Mouse (Mus musculus) kidney, embryonic 15.5 days (tissue): Measurements from ENCODE around the gene Tuba8. TPM values are rescaled to one million over a fixed set of nuclear protein-coding genes. Genes with fewer than 3 reads are reported as not detected.

Experiments used
- ATAC-seq: fragments of 200-750 bp; cut with Nextera tagmentation; replicated peaks from 2 replicates; pipeline ENCODE4 v1.8.0; 2017; ENCODE audit warnings: moderate TSS enrichment; ENCODE audit not compliant: low FRiP score
- H3K27ac ChIP-seq: fragments of 300-500 bp; sonication (generic); 2 replicates; pipeline ENCODE4 v1.5.1; 2015; ENCODE audit warnings: mild to moderate bottlenecking, inconsistent platforms
- H3K27me3 ChIP-seq: fragments of 300-500 bp; sonication (generic); 2 replicates; pipeline ENCODE4 v1.6.1; 2015; ENCODE audit warnings: inconsistent platforms
- H3K36me3 ChIP-seq: fragments of 300-500 bp; sonication (generic); 2 replicates; pipeline ENCODE4 v1.6.1; 2015; ENCODE audit warnings: inconsistent platforms
- H3K4me1 ChIP-seq: fragments of 300-500 bp; sonication (generic); 2 replicates; pipeline ENCODE4 v1.6.1; 2015; ENCODE audit warnings: inconsistent platforms
- H3K4me2 ChIP-seq: fragments of 300-500 bp; sonication (generic); 2 replicates; pipeline ENCODE4 v1.6.1; 2015; ENCODE audit warnings: moderate library complexity, mild to moderate bottlenecking, inconsistent platforms
- H3K4me3 ChIP-seq: fragments of 300-500 bp; sonication (generic); replicated peaks from 2 replicates; pipeline ENCODE4 v1.5.1; 2015; ENCODE audit warnings: mild to moderate bottlenecking, inconsistent platforms
- H3K9ac ChIP-seq: fragments of 300-500 bp; sonication (generic); 2 replicates; pipeline ENCODE4 v1.6.1; 2015; ENCODE audit warnings: mild to moderate bottlenecking, inconsistent platforms
- H3K9me3 ChIP-seq: fragments of 300-500 bp; sonication (generic); replicated peaks from 2 replicates; pipeline ENCODE4 v1.6.1; 2016; ENCODE audit warnings: inconsistent platforms
- WGBS: fragments of 180-500 bp; shearing (Covaris S2); methylation state at CpG from one replicate; pipeline ENCODE4 v1.1.7; 2015; ENCODE audit warnings: mixed read lengths; 5-methylcytosine and 5-hydroxymethylcytosine counted together
- polyA plus RNA-seq: library from polyadenylated mRNA; unstranded; fragments of >200 nt; fragmentation: Nextera tagmentation; extraction: Ambion mirVana; gene quantifications from 2 replicates; pipeline ENCODE4 v1.2.1, GENCODE M21; 2015

The Tuba8 gene
- polyA plus RNA-seq, 1 experiment from 2014 or later: 0.43 TPM

- Histone ChIP-seq H3K27ac (no peak overlapping the region), H3K9ac (no peak overlapping the region), H3K4me2 (no peak overlapping the region), H3K36me3 (no peaks in the 10 kb centered on the region), H3K4me3 (no peak overlapping the region), H3K9me3 (no peaks in the 10 kb centered on the region), H3K4me1 (peaks cover 18% of the 10 kb centered on the region), H3K27me3 (no peaks in the 10 kb centered on the region)
- no peak for ATAC-seq
- WGBS: 69% methylated on average over 7 of the region's 7 CpGs
Observed at GRCm38 (mm10) chr6:121179846-121180245, 30.6 kb upstream of the Tuba8 start.

- 1% methylated on average over 32 of the region's 32 CpGs for WGBS
Observed at GRCm38 (mm10) chr6:121183414-121184173, 26.9 kb upstream of the Tuba8 start, which contains the start of gene Pex26. Gene Pex26, plus strand, starts transcription at chr6:121183667.

GRCm38 (mm10) chr6:121184198-121185140 is 26.0 kb upstream of the Tuba8 start:
- Histone ChIP-seq H3K4me3 (peak overlapping the region; percentile 75), H3K27me3 (no peaks in the 10 kb centered on the region), H3K9ac (peak overlapping the region; percentile 65), H3K9me3 (no peaks in the 10 kb centered on the region), H3K4me1 (peaks cover 20% of the 10 kb centered on the region), H3K4me2 (peak overlapping the region; percentile 94), H3K36me3 (peaks cover 25% of the 10 kb centered on the region), H3K27ac (peak overlapping the region; percentile 86; the same call in 1 of the 2 replicates)
- ATAC-seq: peak; percentile 67
- 3% methylated on average over 35 of the region's 35 CpGs for WGBS

More at GRCm38 (mm10) chr6:121183414-121184173, 26.9 kb upstream of the Tuba8 start, which contains the start of gene Pex26:
- Histone ChIP-seq H3K9me3 (no peaks in the 10 kb centered on the region), H3K4me1 (peaks cover 20% of the 10 kb centered on the region), H3K27ac (peak within 1 kb of the TSS; percentile 86), H3K4me2 (peak within 1 kb of the TSS; percentile 94), H3K36me3 (peaks cover 21% of the 10 kb centered on the region), H3K27me3 (no peaks in the 10 kb centered on the region), H3K9ac (peak within 1 kb of the TSS; percentile 65), H3K4me3 (peak within 1 kb of the TSS; percentile 75)
- ATAC-seq: peak; percentile 89

- WGBS: 57% methylated on average over 8 of the region's 8 CpGs
- 0 out of 2 replicates have a peak, but pooled peaks have one; percentile 2 for ATAC-seq
- no peaks in the 10 kb centered on the region for H3K27me3 ChIP-seq
- H3K9ac ChIP-seq: no peak overlapping the region
- H3K27ac ChIP-seq: no peak overlapping the region
- H3K4me2 ChIP-seq: peak overlapping the region; percentile 94
- H3K9me3 ChIP-seq: no peaks in the 10 kb centered on the region
- H3K36me3 ChIP-seq: peaks cover 33% of the 10 kb centered on the region
- H3K4me3 ChIP-seq: peak overlapping the region; percentile 75; the same call in 1 of the 2 replicates
- H3K4me1 ChIP-seq: peaks cover 20% of the 10 kb centered on the region
Observed at GRCm38 (mm10) chr6:121185232-121185631, 25.3 kb upstream of the Tuba8 start.

- ATAC-seq: no peak
- 81% methylated on average over 11 of the region's 11 CpGs for WGBS
Observed at GRCm38 (mm10) chr6:121191261-121192009, 19.1 kb upstream of the Tuba8 start.

GRCm38 (mm10) chr6:121194061-121194955 is 16.2 kb upstream of the Tuba8 start:
- Histone ChIP-seq H3K4me1 (peaks cover 7% of the 10 kb centered on the region), H3K9me3 (no peaks in the 10 kb centered on the region), H3K36me3 (peaks cover 63% of the 10 kb centered on the region), H3K4me2 (no peak overlapping the region), H3K9ac (no peak overlapping the region), H3K27ac (no peak overlapping the region), H3K4me3 (no peak overlapping the region), H3K27me3 (no peaks in the 10 kb centered on the region)
- WGBS: 38% methylated on average over 13 of the region's 13 CpGs
- 0 out of 2 replicates have a peak, but pooled peaks have one; percentile 34 for ATAC-seq

More at GRCm38 (mm10) chr6:121191261-121192009, 19.1 kb upstream of the Tuba8 start:
- H3K9ac ChIP-seq: no peak overlapping the region
- H3K36me3 ChIP-seq: peaks cover 76% of the 10 kb centered on the region
- H3K4me1 ChIP-seq: peaks cover 7% of the 10 kb centered on the region
- H3K27me3 ChIP-seq: no peaks in the 10 kb centered on the region
- no peak overlapping the region for H3K27ac ChIP-seq
- no peak overlapping the region for H3K4me3 ChIP-seq
- H3K9me3 ChIP-seq: no peaks in the 10 kb centered on the region
- H3K4me2 ChIP-seq: no peak overlapping the region

- Histone ChIP-seq H3K4me3 (no peak overlapping the region), H3K9ac (no peak overlapping the region), H3K27me3 (no peaks in the 10 kb centered on the region), H3K9me3 (no peaks in the 10 kb centered on the region), H3K4me1 (peaks cover 7% of the 10 kb centered on the region), H3K27ac (no peak overlapping the region), H3K4me2 (no peak overlapping the region), H3K36me3 (peaks cover 55% of the 10 kb centered on the region)
- WGBS: 77% methylated on average over 14 of the region's 14 CpGs
- ATAC-seq: no peak
Observed at GRCm38 (mm10) chr6:121194956-121195731, 15.4 kb upstream of the Tuba8 start.

GRCm38 (mm10) chr6:121197807-121198365 is 12.6 kb upstream of the Tuba8 start:
- WGBS: 32% methylated on average over 9 of the region's 9 CpGs
- Histone ChIP-seq H3K27me3 (no peaks in the 10 kb centered on the region), H3K4me1 (peaks cover 7% of the 10 kb centered on the region), H3K9ac (no peak overlapping the region), H3K36me3 (peaks cover 34% of the 10 kb centered on the region; the same call in 1 of the 2 replicates), H3K27ac (no peak overlapping the region), H3K4me3 (no peak overlapping the region), H3K9me3 (no peaks in the 10 kb centered on the region), H3K4me2 (no peak overlapping the region)
- ATAC-seq: no peak

GRCm38 (mm10) chr6:121200458-121200857 is 10.0 kb upstream of the Tuba8 start:
- no peaks in the 10 kb centered on the region for H3K9me3 ChIP-seq
- H3K4me2 ChIP-seq: no peak overlapping the region
- H3K27ac ChIP-seq: no peak overlapping the region
- no peaks in the 10 kb centered on the region for H3K4me1 ChIP-seq
- peaks cover 12% of the 10 kb centered on the region; the same call in 1 of the 2 replicates for H3K36me3 ChIP-seq
- no peaks in the 10 kb centered on the region for H3K27me3 ChIP-seq
- H3K4me3 ChIP-seq: no peak overlapping the region
- WGBS: 83% methylated on average over 4 of the region's 4 CpGs
- no peak overlapping the region for H3K9ac ChIP-seq
- no peak for ATAC-seq

- Histone ChIP-seq H3K4me3 (no peak overlapping the region), H3K4me1 (no peaks in the 10 kb centered on the region), H3K9ac (no peak overlapping the region), H3K9me3 (no peaks in the 10 kb centered on the region), H3K27me3 (no peaks in the 10 kb centered on the region), H3K27ac (no peak overlapping the region), H3K4me2 (no peak overlapping the region), H3K36me3 (peaks cover 1% of the 10 kb centered on the region; the same call in 1 of the 2 replicates)
- 62% methylated on average over 5 of the region's 5 CpGs for WGBS
- ATAC-seq: no peak
Observed at GRCm38 (mm10) chr6:121202026-121202425, 8.5 kb upstream of the Tuba8 start.
